Mouse (Mus musculus): Measurements from ENCODE around the gene Adgrg5.

Adgrg5 gene

DNA sequence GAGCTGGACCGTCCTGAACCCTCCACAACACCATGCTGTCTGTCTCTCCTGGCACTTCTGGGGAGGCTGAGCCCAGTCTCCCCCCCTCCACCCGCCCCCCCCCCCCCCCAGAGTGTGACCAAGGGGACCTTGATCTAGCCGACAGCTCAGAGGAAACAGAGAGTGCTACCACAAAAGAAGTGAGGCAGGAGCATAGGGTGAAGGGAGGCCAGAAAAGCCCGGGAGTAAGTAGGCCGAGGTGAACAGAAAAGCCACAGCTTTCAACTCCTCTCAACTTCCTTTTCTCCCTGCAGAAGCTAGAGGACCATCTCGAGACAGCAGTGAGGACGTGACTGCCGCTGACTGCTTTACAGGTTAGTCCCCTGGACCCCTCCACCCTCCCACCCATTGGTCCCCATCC lies at the start of gene Adgrg5:
Adgrg5 (plus strand) TSS at position 290 of the 400 bp plus-strand sequence.
- no peak for DNase-seq (ENCODE audit: low read depth)

DNA sequence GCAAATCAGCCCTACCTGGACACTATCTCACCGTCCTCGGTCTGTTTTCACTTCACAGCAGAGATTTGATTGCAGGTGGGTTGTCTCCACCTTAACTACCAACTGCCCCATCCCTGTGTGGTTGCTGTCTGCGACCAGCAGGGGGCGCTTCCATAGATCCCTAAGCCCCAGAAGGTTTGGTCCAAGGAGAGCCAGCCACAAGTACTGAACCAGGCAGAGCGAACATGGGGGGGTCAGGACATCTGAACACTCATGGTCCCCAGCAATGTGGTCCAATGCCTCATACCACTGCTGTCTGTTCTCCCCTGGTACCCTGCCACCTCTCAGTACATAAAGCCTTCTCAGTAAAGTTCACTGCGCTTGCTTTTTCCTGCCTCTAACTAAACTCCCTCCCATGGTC lies 49.1 kb upstream of the Adgrg5 start:
- peak; percentile 87 for DNase-seq (ENCODE audit: low read depth)

DNA sequence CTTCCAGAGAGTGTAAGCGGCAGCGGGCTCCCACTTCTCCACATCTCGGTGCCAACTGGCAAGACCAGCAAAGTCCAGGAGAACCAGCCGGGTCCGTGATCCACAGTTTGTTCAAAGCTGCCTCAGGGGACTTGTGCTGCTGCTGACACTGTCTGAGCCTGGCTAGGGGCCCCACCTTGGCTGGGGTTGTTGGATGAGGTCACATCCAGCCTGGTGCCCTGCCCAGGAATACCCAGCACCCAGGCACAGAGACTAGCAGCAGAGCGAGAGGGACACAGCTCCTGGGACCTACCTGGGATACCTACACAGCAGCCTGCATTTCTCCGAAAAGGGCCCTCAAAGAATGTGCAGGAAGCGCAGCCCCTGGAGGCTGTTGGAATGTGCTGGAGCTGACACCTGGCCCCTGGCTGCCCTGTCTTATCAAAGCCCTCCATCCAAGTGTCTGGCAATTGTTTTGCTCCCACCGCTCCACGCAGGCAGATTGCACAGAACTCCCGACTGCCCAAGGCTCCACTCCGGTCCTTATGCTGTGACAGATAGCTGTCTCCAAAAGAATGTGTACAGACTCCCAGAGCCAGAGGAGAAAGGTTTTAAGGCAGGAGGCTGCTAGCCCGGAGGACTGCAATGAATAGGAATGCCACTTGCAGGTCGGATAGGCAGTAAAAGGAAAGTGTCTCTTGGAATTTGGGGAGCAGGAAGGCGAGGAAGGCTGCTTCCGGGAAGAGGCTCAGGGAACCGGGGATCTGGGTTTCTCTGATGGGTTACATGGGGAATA lies 48.2 kb upstream of the Adgrg5 start:
- no peak for DNase-seq (ENCODE audit: low read depth)

DNA sequence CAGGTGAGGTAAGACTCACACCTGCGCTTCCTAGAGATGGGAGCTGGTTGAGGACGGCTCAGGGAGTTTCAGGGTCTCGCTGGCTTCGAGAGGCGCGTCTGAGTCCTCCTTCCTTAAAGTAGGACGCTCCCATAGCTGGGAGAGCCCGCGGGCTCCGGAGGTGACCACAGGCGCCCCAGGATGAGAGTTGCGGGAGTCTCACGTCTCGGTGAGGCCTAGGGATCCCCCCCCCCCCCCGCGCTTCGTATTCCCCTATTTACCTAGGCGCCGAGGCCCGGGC lies 47.7 kb upstream of the Adgrg5 start:
- no peak for DNase-seq (ENCODE audit: low read depth)

DNA sequence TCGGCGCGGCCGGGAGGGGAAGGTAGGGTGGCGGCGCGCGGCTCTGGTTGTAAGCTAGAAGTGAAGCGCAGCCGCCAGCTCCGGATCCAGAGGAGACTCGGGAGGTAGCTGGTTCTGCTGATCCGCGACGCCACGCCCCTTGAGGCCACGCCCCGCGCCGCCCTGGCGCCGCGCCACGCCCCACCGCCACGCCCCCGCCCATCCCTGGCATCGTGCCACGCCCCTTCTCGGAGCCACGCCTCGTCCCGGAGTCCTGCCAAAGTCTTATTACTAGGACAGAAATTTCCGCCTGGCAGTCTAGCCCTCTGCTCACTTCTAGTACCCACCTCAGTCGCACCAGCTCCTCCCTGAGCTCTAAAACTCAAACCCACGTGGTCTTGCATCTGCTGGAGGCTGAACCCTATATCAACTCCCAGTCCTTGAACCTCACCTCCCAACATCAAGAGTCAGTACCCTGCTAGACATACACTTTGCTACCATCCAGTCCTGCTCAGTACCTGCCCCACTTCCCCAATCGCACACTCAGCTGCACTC lies 47.2 kb upstream of the Adgrg5 start, which contains the start of gene Dok4:
Dok4 (minus strand) TSS at position 134 of the 534 bp plus-strand sequence.
- DNase-seq (ENCODE audit: low read depth), result peak; percentile 89

DNA sequence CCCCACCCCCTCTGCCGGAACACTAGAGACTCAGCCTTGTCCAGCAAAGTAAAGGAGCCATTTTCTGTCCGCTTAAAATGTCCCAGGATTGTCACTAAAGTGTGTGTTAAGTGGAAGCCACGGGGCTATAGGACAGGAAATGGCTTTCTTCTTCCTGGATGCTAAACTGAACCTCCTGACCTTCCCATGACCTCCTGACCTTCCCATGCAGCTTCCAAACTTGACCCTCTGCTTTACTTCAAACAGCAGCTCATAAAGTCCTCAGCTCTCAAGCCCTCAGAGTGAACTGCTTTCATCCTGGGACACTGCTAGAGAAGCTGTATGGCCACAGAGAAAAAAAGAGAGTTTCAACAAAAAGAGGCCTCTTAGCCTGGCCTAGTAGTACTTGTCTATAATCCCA lies 46.7 kb upstream of the Adgrg5 start:
- no peak for DNase-seq (ENCODE audit: low read depth)

DNA sequence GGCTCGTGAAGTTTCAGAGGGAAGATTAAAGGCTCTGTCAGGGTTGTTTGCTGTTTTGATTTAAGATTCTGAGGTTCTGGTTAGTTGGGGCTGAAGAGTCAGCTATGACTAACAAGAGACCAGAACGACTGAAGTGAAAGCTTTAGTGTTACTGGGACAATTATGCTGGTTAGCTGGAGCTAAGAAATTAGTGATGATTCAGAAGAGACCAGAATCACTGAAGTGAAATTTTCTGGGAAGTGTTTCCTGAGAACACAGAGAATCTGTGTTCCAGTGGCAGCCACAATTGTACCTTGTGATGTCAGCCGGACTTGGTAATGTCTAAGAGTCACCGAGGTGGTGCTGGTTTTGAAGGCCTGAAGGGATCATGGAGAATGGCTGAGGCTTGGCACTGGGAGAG lies 42.8 kb upstream of the Adgrg5 start:
- no peak for DNase-seq (ENCODE audit: low read depth)

DNA sequence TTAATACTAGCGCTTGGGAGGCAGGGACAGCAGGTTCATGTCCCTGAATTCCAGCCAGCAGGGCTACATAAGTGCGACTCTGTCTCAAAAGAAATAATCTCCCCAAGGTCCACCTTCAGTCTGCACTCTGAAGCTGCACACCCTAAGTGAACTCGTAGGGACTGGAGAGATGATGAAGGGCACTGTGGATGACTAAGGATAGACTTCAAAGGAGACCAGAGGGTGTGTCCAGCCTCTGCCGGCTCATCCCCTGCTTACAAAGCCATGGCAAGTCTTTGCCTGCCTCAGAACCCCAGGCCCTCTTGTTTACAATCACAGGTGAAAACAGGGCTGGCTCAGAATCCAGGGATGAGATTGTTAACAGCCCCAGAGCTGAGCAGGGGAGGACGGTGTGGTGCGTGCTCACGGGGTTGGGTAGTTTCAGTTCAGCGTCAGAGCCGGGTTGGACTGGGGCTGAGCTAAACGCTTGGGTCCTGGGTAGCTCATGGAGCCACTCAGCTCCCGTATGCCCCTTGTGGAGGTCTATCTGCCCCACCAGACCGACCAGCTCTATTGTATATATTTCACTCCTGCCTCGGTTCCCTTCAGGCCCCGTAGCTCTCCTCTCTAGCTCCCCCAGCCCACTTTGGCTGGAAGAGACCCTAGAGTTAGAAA lies 35.0 kb upstream of the Adgrg5 start:
- DNase-seq (ENCODE audit: low read depth), result no peak

DNA sequence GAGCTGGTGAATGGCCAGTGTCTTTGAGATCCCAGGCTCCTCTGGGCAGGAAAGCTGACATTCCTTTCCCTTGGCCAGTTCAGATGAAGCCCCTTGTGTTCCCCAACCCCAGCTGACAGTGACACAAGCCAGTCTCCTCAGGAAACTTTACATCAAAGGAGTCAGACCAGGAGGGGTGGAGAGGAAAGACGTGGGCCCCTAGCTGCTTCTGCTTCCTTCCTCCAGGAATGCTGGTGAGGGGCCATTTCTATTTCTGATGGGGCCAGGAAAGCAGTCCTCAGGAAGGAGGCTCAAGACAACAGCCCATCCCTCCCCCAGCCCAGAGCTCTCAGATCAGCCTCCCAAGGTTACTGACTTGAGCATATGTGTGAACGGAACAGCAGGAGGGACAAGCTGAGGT lies 30.6 kb upstream of the Adgrg5 start:
- no peak for DNase-seq (ENCODE audit: low read depth)

DNA sequence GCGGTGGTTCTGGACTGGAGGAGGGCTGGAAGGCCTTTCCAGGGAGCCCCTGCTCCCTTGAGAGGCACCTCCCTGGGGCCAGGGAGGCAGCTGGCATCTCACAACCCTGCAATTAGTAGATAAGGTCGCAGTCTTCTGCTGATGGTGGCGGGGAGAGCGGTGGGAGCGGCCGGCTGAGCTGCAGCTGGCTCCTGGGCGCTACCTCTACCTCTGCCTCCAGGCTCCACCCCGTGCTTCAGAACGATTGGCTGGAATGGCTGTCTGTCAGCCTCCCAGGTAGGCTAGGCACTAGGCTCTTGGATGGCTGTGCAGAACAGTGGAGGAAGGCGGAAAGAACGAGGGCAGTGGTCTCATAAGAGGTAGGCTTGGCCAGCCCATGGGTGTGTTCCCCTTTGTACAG lies 24.2 kb upstream of the Adgrg5 start:
- DNase-seq (ENCODE audit: low read depth), result no peak

DNA sequence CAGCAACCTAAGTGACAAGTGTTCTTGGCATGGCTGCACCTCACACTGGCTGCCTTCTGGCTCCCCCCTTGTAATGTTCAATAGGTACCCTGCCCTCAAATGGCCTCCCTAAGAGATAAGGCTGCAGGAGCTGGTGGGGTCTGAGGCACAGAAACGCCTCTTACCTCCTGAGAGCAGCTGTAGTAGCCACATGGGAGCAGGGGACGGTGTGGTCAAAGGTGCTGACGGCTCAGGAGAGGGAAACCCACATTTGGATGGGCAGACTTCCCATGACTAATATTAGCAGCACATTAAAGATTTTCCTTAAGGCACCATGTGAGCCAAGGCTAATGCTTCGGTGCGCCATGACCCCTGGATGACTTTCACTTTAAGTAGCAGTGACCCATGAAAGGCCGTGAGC lies 22.9 kb upstream of the Adgrg5 start:
- DNase-seq (ENCODE audit: low read depth), result no peak

DNA sequence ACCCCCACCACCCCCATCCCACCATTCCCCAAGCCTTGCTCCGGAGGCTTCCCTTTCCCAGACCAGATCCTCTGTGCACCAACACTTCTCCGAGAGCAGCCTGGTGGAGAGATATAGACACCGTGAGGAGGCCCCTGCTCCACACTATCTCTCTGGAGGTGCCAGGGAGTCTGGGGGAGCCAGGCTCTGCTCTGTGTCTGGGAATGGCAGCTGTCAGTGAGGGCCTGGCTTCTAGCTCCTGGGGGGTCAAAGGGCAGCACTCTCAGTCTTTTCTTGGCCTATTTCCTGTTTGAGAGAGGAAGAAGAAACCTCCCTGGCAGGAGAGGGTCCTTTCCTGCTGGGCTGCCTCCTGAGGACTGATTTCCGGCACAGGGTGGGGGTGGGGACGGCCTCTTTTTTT lies 22.5 kb upstream of the Adgrg5 start:
- DNase-seq (ENCODE audit: low read depth), result no peak

DNA sequence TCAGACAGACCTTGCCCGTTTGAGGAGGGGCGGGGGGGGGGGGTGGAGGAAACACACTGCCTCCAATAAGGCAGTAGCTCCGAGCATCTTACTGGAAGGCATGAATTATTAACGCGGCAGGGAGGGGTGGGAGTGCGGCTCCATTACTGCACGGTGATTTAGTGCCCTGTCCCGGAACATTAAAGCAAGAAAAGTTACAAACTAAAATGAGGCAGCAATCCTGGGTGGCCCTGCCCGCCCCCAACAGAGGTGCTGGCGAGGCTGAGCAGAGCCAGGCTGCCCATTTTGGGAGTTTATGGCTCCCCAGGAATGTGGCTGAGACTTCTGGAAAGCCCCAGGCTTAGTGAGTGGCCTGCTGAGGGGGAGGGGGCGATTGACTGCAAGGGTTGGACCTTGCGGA lies 19.8 kb upstream of the Adgrg5 start:
- no peak for DNase-seq (ENCODE audit: low read depth)

DNA sequence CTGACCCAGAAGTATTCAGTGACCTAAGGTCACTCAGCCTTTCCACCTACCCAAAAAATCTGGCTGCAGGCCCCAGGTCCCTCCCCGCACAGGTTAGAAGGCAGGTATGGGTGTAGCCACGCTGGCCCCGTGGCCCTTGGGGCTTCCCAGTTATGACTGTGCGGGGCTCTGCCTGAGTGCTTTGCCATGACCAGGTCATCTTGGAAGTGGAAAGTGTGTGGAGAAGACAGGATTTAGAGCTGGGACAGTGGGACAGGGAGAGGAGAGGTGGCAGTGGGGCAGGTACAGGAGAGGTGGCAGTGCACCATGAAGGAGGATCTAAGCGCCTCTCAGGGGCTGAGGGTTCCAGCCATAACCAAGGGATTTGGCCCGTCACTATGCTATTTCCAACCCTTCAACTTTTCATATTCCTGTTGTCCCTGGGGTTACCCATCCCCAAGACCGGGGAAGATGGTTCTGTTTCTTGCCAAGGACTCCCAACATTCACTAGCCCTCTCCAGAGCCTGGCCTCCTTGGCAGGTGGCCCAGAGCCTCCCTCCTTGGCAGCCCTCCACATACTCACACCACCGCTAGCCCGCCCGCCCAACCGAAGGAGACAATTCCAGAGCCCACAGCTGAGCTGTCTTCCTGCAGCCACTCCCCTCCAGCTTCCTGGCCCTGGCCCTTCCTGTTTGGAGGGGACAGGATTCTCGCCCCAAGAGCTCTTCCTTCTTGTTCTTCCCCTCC lies 18.9 kb upstream of the Adgrg5 start:
- DNase-seq (ENCODE audit: low read depth), result no peak

DNA sequence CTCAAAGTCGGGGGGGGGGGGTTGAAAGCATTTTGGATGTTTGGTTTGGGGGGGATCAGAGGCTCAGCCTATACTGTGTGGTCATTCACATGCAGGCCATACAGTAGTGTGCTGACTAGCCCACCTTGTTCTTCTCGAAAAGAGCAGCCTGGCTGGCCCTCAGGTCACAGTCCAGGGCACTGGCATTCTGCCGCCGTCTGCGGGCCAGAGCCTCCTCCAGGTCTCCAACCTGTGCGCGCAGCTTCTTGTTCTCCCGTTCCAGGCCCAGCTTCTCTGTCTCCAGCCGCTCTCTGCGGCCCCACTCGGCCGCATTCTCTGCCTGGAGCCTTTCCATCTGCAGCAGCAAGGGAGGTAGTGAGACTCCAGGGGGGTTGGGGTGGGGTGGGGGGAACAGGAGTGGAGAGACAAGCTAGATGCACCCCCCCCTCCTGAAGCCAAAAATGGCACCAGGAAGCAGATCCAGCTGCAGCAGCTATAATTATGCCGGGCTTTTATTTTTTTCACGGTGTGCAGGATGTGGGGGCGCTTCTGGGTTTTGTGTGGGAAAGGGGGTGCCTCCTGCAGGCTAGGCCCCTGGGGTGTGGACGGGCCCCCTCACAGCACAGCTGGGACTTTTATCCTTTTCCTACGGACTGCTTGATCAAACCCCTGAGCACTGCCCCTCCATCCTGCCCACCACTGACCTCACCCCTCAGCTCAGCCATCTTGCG lies 15.7 kb upstream of the Adgrg5 start:
- DNase-seq (ENCODE audit: low read depth), result no peak

DNA sequence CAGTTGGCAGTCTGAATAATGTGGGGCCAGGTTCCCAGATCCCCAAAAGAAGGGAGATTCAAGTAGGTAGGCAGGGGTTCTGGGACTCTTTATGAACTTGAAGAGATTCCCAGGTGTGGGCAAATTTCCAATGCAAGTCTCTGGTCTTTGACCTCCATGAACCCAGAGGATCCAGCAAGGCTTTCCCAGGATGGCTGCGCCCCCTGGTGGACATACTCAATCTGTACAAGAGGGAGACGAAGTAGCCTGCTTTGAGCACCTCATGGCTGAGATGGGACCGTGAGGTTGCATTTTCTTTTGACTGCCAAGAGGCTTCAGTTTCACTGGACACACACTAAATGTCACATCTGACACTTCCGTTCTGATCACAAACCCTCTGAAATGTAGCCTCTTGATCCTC lies 14.6 kb upstream of the Adgrg5 start:
- DNase-seq (ENCODE audit: low read depth), result peak; percentile 85

DNA sequence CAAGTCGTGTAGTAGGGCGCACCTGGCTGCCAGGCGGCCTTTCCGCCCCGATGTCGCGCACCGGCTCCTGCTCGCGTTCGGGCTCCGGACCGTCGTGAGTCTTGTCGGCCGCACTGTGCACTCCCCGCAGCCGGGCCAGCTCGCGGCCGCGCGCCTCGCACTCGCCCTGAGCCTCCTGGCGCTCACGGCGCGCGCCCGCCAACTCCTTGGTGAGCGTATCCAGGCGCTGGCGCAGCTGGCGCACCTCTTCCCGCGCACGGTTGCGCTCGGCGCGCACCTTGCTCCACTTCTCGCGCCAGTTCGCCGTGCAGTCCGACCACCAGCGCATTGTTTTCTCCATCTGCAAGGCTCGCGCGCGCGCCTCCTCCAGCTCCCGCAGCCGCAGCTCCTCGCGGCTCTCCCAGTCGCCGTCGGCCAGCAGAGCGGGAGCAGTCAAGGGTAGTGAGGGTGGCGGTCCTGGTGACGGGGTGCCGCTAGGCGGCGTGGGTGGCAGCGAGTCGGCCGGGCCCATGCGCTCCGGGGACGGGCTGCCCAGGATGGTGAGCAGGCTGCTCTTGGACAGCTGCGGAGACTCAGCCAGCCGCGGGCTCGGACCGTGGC lies 10.3 kb upstream of the Adgrg5 start:
- no peak for DNase-seq (ENCODE audit: low read depth)

DNA sequence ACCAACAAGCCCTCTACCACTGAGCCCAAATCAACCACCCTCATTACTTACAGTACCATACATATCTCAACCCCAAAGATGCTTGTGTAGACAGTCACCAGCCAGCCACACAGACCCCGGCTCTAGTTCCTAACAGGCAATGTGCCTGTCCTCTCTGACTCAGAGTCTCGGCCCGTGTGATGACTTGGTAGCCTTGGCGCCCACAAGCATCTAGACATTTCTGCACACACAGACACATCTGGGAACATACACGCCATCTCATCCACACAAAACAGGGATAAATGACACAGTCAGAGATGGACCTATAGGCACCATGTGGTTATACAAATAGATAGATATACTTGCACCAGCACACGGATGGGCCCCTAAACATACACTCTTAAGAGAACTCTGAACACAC lies 9.2 kb upstream of the Adgrg5 start:
- no peak for DNase-seq (ENCODE audit: low read depth)

DNA sequence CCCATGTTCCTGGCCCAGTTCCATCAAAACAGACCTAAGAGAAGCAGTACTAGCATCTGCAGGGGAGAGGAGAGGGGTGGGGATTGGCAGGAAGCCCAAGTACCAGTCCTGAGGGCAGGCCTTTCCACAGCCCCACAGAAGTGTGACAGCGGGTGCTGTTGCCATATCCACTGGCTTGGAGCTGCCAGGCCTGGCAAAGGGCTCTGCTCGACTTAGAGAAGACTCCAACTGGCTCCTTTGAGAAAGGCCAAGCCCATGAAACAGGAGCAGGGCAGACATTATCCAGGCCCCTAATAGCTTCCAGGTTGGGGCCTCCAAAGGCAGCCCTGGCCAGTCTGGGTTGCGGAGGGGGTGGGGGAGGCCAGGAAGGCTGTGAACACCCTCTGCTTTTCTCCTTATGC lies 8.8 kb upstream of the Adgrg5 start:
- DNase-seq (ENCODE audit: low read depth), result no peak

DNA sequence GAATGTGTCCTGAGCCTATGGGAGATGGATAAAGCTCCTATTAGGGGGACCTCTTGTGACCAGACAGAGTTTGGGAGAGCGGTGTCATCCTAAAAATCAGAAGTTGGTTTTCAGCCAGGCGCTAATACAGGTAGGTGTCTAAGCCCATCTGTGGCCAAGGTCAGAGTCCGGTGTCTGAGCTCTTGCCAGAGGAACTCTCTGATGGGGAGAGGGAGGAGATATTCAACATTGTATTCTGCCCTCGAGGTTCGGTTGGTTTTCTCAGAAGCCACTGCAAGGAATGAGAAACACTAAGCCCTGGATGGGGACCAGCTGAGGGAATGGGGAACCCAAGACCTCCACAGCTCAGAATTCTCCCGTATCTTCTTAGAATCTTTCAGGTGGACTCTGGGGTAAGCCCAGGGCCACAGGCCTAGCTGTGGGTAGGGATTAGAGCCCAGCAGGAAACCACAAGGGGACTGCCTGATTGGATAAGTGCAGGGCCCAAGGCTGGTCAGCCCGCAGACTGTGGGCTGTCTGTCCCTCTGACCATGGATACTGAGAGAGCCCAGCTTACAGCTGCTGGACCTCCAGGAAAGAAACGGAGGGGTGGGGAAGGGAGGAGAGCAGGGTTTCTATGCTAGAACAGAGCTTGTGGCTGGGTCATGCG lies 7.1 kb upstream of the Adgrg5 start:
- DNase-seq (ENCODE audit: low read depth), result no peak

DNA sequence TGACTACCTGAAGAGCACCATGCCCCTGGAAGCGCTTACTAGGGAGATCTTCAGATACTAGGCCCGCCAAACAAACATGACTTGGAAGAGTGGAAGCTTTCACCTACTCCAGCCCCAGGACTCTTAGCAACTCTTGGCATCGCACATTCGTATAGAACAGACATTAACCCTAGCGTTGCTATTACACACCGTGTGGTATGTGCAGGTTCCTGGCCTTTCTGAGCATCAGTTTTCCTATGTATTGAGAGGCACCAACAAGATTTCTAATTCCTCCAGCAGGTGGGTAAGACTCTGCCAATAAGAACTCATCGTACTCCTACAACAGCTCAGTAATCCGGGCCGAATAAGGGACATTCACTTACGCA lies 6.6 kb upstream of the Adgrg5 start:
- DNase-seq (ENCODE audit: low read depth), result no peak

DNA sequence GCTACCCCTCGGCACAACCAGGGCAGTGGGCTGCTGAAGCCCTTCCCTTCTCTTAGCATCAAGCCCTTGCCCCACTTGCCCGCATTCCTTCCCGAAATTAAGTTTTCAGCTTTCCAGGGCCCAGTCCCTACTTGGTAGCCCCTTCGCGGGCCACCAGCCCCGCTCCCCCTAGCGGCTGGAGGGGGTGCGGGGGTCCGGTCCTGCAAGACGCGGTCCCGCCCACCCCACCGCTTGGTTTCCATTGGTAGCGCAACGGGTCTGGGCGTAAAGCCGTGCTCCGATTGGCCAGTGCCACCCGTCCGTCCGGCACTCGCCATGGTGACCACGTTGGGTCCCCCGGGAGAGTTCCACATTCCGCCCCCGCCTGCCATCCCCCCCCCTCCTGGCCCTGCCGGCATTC lies 6.1 kb upstream of the Adgrg5 start:
- peak; percentile 83 for DNase-seq (ENCODE audit: low read depth)
